Mouse (Mus musculus): ENCODE results near the gene Cdc42ep3. TPM values are rescaled to one million over a fixed set of nuclear protein-coding genes. Genes with fewer than 3 reads are reported as not detected.
A peak's percentile ranks its signal among the peaks of the same experiment; 100 is the strongest.

Gene Cdc42ep3
- total and polyA plus RNA-seq, 3 experiments: 16.7 to 35.0 (median 30.1) TPM

GRCm38 (mm10) chr17:79343334-79343946 lies 11.5 kb downstream of the Cdc42ep3 start:
- DNase-seq: no peak
- Histone ChIP-seq H3K4me3 (no peak overlapping the region), H3K79me2 (replicated peaks; ENCODE audit: control insufficient read depth, insufficient read depth, low read length) (peaks cover 2% of the 10 kb centered on the region), H3K9ac (ENCODE audit: low read depth, low read length) (no peak overlapping the region), H3K27ac (peak overlapping the region; percentile 79), H3K4me1 (ENCODE audit: control insufficient read depth, insufficient read depth, low read length) (peaks cover 36% of the 10 kb centered on the region), H3K36me3 (ENCODE audit: control insufficient read depth, insufficient read depth, low read length) (peaks cover 76% of the 10 kb centered on the region), H3K27me3 (ENCODE audit: control insufficient read depth, insufficient read depth, low read length) (no peaks in the 10 kb centered on the region)
- WGBS: 60% methylated on average over 5 of the region's 5 CpGs
- intact Hi-C loops (cut with DNase I): no loop called here
- no peak for TF ChIP-seq POLR2A (IDR thresholded peaks at IDR 0.05; ENCODE audit: insufficient read depth, low read depth, low read length)
- TF ChIP-seq EP300 (IDR thresholded peaks at IDR 0.05; ENCODE audit: insufficient read depth, low read depth, low read length): no peak
- no peak for TF ChIP-seq CTCF (IDR thresholded peaks at IDR 0.05)

DNA sequence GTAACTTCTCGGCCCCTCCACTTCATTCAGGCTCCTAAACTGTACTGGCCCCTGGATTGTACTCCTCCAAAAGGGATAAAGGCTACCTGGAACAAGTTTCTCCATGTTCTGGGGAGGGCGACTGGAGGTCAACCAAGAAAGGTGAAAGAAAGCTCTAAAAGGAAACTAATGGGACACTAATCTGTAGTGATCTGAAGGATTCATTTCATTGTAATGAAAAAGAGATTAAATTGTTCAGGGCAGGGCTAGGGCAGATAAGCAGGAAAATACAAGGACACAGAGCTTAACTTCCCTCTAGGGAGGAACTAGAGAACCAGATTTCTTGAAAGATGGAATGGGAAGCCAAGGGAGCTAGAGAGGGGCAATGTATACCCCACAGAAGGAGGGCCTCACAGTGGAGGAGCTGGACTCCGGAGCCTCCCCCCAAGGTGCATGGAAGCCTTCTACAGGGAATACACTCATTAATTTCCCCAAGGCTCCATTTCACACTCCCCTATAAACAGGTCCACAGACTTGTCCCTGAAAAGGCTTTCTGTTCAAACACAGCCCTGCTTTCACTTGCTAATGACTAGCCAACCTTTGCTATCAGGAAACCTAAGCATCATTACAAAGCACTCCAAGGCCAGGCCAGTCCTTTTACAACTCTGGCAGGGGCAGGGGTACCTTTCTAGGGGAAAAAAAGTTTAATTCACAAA lies 12.1 kb downstream of the Cdc42ep3 start:
- 64% methylated on average over 3 of the region's 3 CpGs for WGBS
- Histone ChIP-seq H3K79me2 (replicated peaks; ENCODE audit: control insufficient read depth, insufficient read depth, low read length) (peaks cover 2% of the 10 kb centered on the region), H3K27ac (peak overlapping the region; percentile 64), H3K9ac (ENCODE audit: low read depth, low read length) (no peak overlapping the region), H3K4me3 (no peak overlapping the region), H3K27me3 (ENCODE audit: control insufficient read depth, insufficient read depth, low read length) (no peaks in the 10 kb centered on the region), H3K36me3 (ENCODE audit: control insufficient read depth, insufficient read depth, low read length) (peaks cover 73% of the 10 kb centered on the region), H3K4me1 (ENCODE audit: control insufficient read depth, insufficient read depth, low read length) (peaks cover 35% of the 10 kb centered on the region)
- no peak for DNase-seq
- TF ChIP-seq CTCF (IDR thresholded peaks at IDR 0.05) (no peak), POLR2A (IDR thresholded peaks at IDR 0.05; ENCODE audit: insufficient read depth, low read depth, low read length) (no peak), EP300 (IDR thresholded peaks at IDR 0.05; ENCODE audit: insufficient read depth, low read depth, low read length) (no peak)
- intact Hi-C loops (cut with DNase I): no loop called here

GRCm38 (mm10) chr17:79341946-79342470 lies 12.9 kb downstream of the Cdc42ep3 start:
- WGBS: 39% methylated on average over 7 of the region's 7 CpGs

DNA sequence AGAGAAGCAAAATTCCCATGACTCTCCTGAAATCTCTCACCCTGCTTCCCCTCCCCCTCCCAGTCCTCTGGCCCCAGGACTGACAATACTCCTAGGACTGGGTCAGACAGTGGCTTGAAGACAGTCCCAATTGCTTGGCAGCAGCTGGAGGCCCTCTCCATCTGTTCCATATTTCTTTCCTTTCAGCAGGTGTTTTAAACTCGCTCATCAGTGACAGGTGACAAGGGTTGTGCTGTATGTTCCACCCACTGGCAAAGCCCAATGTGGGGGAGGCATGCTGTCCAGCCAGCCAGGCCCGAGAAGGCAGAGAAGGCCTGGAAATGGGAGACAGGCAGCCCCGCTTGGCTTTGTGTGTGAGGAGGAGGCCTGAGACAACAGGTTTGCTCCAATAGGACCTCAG lies 17.4 kb downstream of the Cdc42ep3 start:
- H3K9ac ChIP-seq (ENCODE audit: low read depth, low read length): no peak overlapping the region
- peak in 1 of 2 experiments; percentile 16 for DNase-seq
- intact Hi-C loops (cut with DNase I): loop anchor here (2.0 kb wide), 1 partner anchor 17 kb away; the partner anchor contains the start of gene Cdc42ep3
- H3K79me2 ChIP-seq (replicated peaks; ENCODE audit: control insufficient read depth, insufficient read depth, low read length): peaks cover 2% of the 10 kb centered on the region
- TF ChIP-seq CTCF (IDR thresholded peaks at IDR 0.05): no peak
- TF ChIP-seq POLR2A (IDR thresholded peaks at IDR 0.05; ENCODE audit: insufficient read depth, low read depth, low read length): no peak
- no peak for TF ChIP-seq EP300 (IDR thresholded peaks at IDR 0.05; ENCODE audit: insufficient read depth, low read depth, low read length)
- WGBS: 67% methylated on average over 3 of the region's 3 CpGs
- H3K4me1 ChIP-seq (ENCODE audit: control insufficient read depth, insufficient read depth, low read length): peaks cover 22% of the 10 kb centered on the region
- H3K27ac ChIP-seq: no peak overlapping the region
- H3K36me3 ChIP-seq (ENCODE audit: control insufficient read depth, insufficient read depth, low read length): peaks cover 54% of the 10 kb centered on the region
- no peak overlapping the region for H3K4me3 ChIP-seq
- no peaks in the 10 kb centered on the region for H3K27me3 ChIP-seq (ENCODE audit: control insufficient read depth, insufficient read depth, low read length)

More at GRCm38 (mm10) chr17:79341946-79342470, 12.9 kb downstream of the Cdc42ep3 start:
- Histone ChIP-seq H3K4me1 (ENCODE audit: control insufficient read depth, insufficient read depth, low read length) (peaks cover 33% of the 10 kb centered on the region), H3K4me3 (no peak overlapping the region), H3K27me3 (ENCODE audit: control insufficient read depth, insufficient read depth, low read length) (no peaks in the 10 kb centered on the region), H3K27ac (peak overlapping the region; percentile 64), H3K36me3 (ENCODE audit: control insufficient read depth, insufficient read depth, low read length) (peaks cover 69% of the 10 kb centered on the region), H3K9ac (ENCODE audit: low read depth, low read length) (no peak overlapping the region), H3K79me2 (replicated peaks; ENCODE audit: control insufficient read depth, insufficient read depth, low read length) (peaks cover 2% of the 10 kb centered on the region)
- TF ChIP-seq POLR2A (IDR thresholded peaks at IDR 0.05; ENCODE audit: insufficient read depth, low read depth, low read length) (no peak), EP300 (IDR thresholded peaks at IDR 0.05; ENCODE audit: insufficient read depth, low read depth, low read length) (0 out of 2 replicates have a peak, but pooled peaks have one; percentile 40)
- DNase-seq: no peak
- intact Hi-C loops (cut with DNase I): no loop called here

- Histone ChIP-seq H3K27ac (peak overlapping the region; percentile 8; the same call in 1 of the 2 replicates), H3K27me3 (ENCODE audit: control insufficient read depth, insufficient read depth, low read length) (no peaks in the 10 kb centered on the region), H3K36me3 (ENCODE audit: control insufficient read depth, insufficient read depth, low read length) (peaks cover 50% of the 10 kb centered on the region), H3K4me3 (no peak overlapping the region), H3K9ac (ENCODE audit: low read depth, low read length) (no peak overlapping the region), H3K4me1 (ENCODE audit: control insufficient read depth, insufficient read depth, low read length) (peaks cover 10% of the 10 kb centered on the region), H3K79me2 (replicated peaks; ENCODE audit: control insufficient read depth, insufficient read depth, low read length) (no peaks in the 10 kb centered on the region; the same call in 1 of the 2 replicates)
- TF ChIP-seq CTCF (IDR thresholded peaks at IDR 0.05) (no peak), EP300 (IDR thresholded peaks at IDR 0.05; ENCODE audit: insufficient read depth, low read depth, low read length) (no peak), POLR2A (IDR thresholded peaks at IDR 0.05; ENCODE audit: insufficient read depth, low read depth, low read length) (no peak)
- 64% methylated on average over 11 of the region's 11 CpGs for WGBS
- DNase-seq: peak in 1 of 2 experiments; percentile 25
- intact Hi-C loops (cut with DNase I): no loop called here
Observed at GRCm38 (mm10) chr17:79334701-79335100, 20.2 kb downstream of the Cdc42ep3 start.
